Mouse (Mus musculus): ENCODE results near the gene Rabggta.

DNA sequence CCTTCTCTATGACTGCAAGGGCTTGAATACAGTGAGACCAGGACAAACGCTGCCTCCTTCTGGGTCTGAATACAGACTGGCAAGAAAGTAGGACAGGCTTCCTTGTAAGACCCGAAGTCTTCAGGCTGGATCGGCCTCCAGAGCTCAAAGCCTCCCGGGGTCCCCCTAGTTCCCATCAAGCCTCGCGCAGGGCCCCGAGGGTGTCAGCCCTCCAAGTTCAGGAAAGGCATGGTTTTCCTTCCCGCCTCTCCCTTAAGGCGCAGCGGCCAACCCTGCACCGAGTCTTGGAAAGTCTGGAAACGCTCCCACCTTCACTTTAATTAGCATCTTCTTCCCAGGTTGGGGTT, 50.6 kb downstream of the Rabggta start:
- TF ChIP-seq CTCF (conservative IDR thresholded peaks at IDR 0.05; ENCODE audit: low read length), result no peak
- no peak for TF ChIP-seq POU5F1 (IDR thresholded peaks at IDR 0.05; ENCODE audit: borderline replicate concordance, low read length)
